Mouse (Mus musculus) liver, embryonic 16.5 days (tissue): ENCODE results near the gene A2ml1. TPM values are rescaled to one million over a fixed set of nuclear protein-coding genes. Genes with fewer than 3 reads are reported as not detected.
A peak's percentile ranks its signal among the peaks of the same experiment; 100 is the strongest.

Experiments used
- ATAC-seq: fragments of 200-750 bp; cut with Nextera tagmentation; 2 replicates; pipeline ENCODE4 v1.8.0; 2017; ENCODE audit warnings: low read depth, mild to moderate bottlenecking, moderate number of reproducible peaks, moderate library complexity
- H3K27ac ChIP-seq: fragments of 300-500 bp; sonication (generic); 2 replicates; pipeline ENCODE4 v1.5.1; 2014; ENCODE audit warnings: mild to moderate bottlenecking, low read length
- H3K27me3 ChIP-seq: fragments of 300-500 bp; sonication (generic); 2 replicates; pipeline ENCODE4 v1.6.1; 2014; ENCODE audit warnings: low read depth, low read length, mixed read lengths; ENCODE audit not compliant: control insufficient read depth, insufficient read depth
- H3K36me3 ChIP-seq: fragments of 300-500 bp; sonication (generic); 2 replicates; pipeline ENCODE4 v1.6.1; 2014; ENCODE audit warnings: mild to moderate bottlenecking; ENCODE audit not compliant: control insufficient read depth, insufficient read depth
- H3K4me1 ChIP-seq: fragments of 300-500 bp; sonication (generic); 2 replicates; pipeline ENCODE4 v1.6.1; 2014; ENCODE audit warnings: low read depth, low read length, mixed read lengths; ENCODE audit not compliant: control insufficient read depth
- H3K4me2 ChIP-seq: fragments of 300-500 bp; sonication (generic); 2 replicates; pipeline ENCODE4 v1.6.1; 2014; ENCODE audit warnings: low read depth, low read length, mixed read lengths
- H3K4me3 ChIP-seq: fragments of 300-500 bp; sonication (generic); 2 replicates; pipeline ENCODE4 v1.5.1; 2014; ENCODE audit warnings: low read depth, mild to moderate bottlenecking, low read length
- H3K9ac ChIP-seq: fragments of 300-500 bp; sonication (generic); 2 replicates; pipeline ENCODE4 v1.6.1; 2014; ENCODE audit warnings: low read depth, low read length
- H3K9me3 ChIP-seq: fragments of 300-500 bp; sonication (generic); replicated peaks from 2 replicates; pipeline ENCODE4 v1.6.1; 2016; ENCODE audit warnings: low read length; ENCODE audit not compliant: control insufficient read depth
- WGBS: fragments of 180-500 bp; shearing (Covaris S2); extraction: QIAGEN DNeasy Blood & Tissue Kit; methylation state at CpG from one replicate; pipeline ENCODE4 v1.1.7; 2014; ENCODE audit not compliant: insufficient replicate concordance; 5-methylcytosine and 5-hydroxymethylcytosine counted together
- polyA plus RNA-seq: library from polyadenylated mRNA; unstranded; fragments of >200 nt; fragmentation: Nextera tagmentation; extraction: Ambion mirVana; gene quantifications from 2 replicates; pipeline ENCODE4 v1.2.1, GENCODE M21; 2015

Gene A2ml1
- polyA plus RNA-seq, 1 experiment from 2014 or later: 49.7 TPM

GRCm38 (mm10) chr6:128577301-128577700 is 4.1 kb downstream of the A2ml1 start:
- H3K27ac ChIP-seq: no peak overlapping the region
- no peaks in the 10 kb centered on the region for H3K9me3 ChIP-seq
- H3K4me1 ChIP-seq: no peaks in the 10 kb centered on the region
- H3K36me3 ChIP-seq: no peaks in the 10 kb centered on the region
- H3K9ac ChIP-seq: no peak overlapping the region
- 65% methylated on average over 9 of the region's 9 CpGs for WGBS
- H3K4me2 ChIP-seq: no peak overlapping the region
- H3K4me3 ChIP-seq: no peak overlapping the region
- ATAC-seq: no peak
- no peaks in the 10 kb centered on the region for H3K27me3 ChIP-seq

GRCm38 (mm10) chr6:128566589-128566988 is 14.8 kb downstream of the A2ml1 start:
- no peaks in the 10 kb centered on the region for H3K27me3 ChIP-seq
- 75% methylated on average over 11 of the region's 11 CpGs for WGBS
- H3K4me1 ChIP-seq: no peaks in the 10 kb centered on the region
- ATAC-seq: no peak
- H3K27ac ChIP-seq: no peak overlapping the region
- H3K36me3 ChIP-seq: no peaks in the 10 kb centered on the region
- H3K9ac ChIP-seq: no peak overlapping the region
- no peak overlapping the region for H3K4me2 ChIP-seq
- H3K4me3 ChIP-seq: no peak overlapping the region
- no peaks in the 10 kb centered on the region for H3K9me3 ChIP-seq

- 27% methylated on average over 7 of the region's 7 CpGs for WGBS
- Histone ChIP-seq H3K4me2 (no peak overlapping the region), H3K27me3 (no peaks in the 10 kb centered on the region), H3K4me3 (no peak overlapping the region), H3K36me3 (no peaks in the 10 kb centered on the region), H3K27ac (no peak overlapping the region), H3K9me3 (no peaks in the 10 kb centered on the region), H3K9ac (no peak overlapping the region), H3K4me1 (no peaks in the 10 kb centered on the region; the same call in 1 of the 2 replicates)
- no peak for ATAC-seq
Observed at GRCm38 (mm10) chr6:128554049-128554448, 27.4 kb downstream of the A2ml1 start.

- Histone ChIP-seq H3K4me2 (no peak overlapping the region), H3K36me3 (no peaks in the 10 kb centered on the region), H3K27me3 (no peaks in the 10 kb centered on the region), H3K9ac (no peak overlapping the region), H3K4me3 (no peak overlapping the region), H3K27ac (no peak overlapping the region), H3K9me3 (no peaks in the 10 kb centered on the region), H3K4me1 (no peaks in the 10 kb centered on the region; the same call in 1 of the 2 replicates)
- ATAC-seq: peak; percentile 54; the same call in 1 of the 2 replicates
- 62% methylated on average over 15 of the region's 15 CpGs for WGBS
Observed at GRCm38 (mm10) chr6:128549463-128550452, 31.6 kb downstream of the A2ml1 start.

GRCm38 (mm10) chr6:128548532-128548931 is 32.9 kb downstream of the A2ml1 start:
- Histone ChIP-seq H3K9ac (no peak overlapping the region), H3K27ac (no peak overlapping the region), H3K4me3 (no peak overlapping the region), H3K36me3 (no peaks in the 10 kb centered on the region), H3K4me2 (no peak overlapping the region), H3K27me3 (no peaks in the 10 kb centered on the region), H3K9me3 (no peaks in the 10 kb centered on the region), H3K4me1 (no peaks in the 10 kb centered on the region; the same call in 1 of the 2 replicates)
- ATAC-seq: no peak
- WGBS: 68% methylated on average over 10 of the region's 10 CpGs

GRCm38 (mm10) chr6:128545402-128545801 is 36.0 kb downstream of the A2ml1 start:
- no peaks in the 10 kb centered on the region for H3K36me3 ChIP-seq
- WGBS: 44% methylated on average over 4 of the region's 4 CpGs

GRCm38 (mm10) chr6:128543226-128543625 is 38.2 kb downstream of the A2ml1 start:
- Histone ChIP-seq H3K9ac (no peak overlapping the region), H3K9me3 (no peaks in the 10 kb centered on the region), H3K27ac (no peak overlapping the region), H3K27me3 (no peaks in the 10 kb centered on the region), H3K4me2 (no peak overlapping the region; the same call in 1 of the 2 replicates), H3K36me3 (no peaks in the 10 kb centered on the region), H3K4me1 (no peaks in the 10 kb centered on the region), H3K4me3 (no peak overlapping the region)
- ATAC-seq: peak; percentile 41; the same call in 1 of the 2 replicates
- WGBS: 60% methylated on average over 13 of the region's 13 CpGs

More at GRCm38 (mm10) chr6:128545402-128545801, 36.0 kb downstream of the A2ml1 start:
- Histone ChIP-seq H3K27ac (no peak overlapping the region), H3K4me2 (no peak overlapping the region), H3K27me3 (no peaks in the 10 kb centered on the region), H3K9ac (no peak overlapping the region), H3K4me1 (no peaks in the 10 kb centered on the region; the same call in 1 of the 2 replicates), H3K9me3 (no peaks in the 10 kb centered on the region), H3K4me3 (no peak overlapping the region)
- ATAC-seq: no peak

- 0 out of 2 replicates have a peak, but pooled peaks have one; percentile 25 for ATAC-seq
- H3K4me1 ChIP-seq: no peaks in the 10 kb centered on the region; the same call in 1 of the 2 replicates
- H3K27ac ChIP-seq: peak overlapping the region; percentile 64
- 67% methylated on average over 2 of the region's 2 CpGs for WGBS
- H3K9me3 ChIP-seq: no peaks in the 10 kb centered on the region
- H3K36me3 ChIP-seq: no peaks in the 10 kb centered on the region
- H3K4me2 ChIP-seq: no peak overlapping the region
- H3K4me3 ChIP-seq: no peak overlapping the region
- H3K27me3 ChIP-seq: no peaks in the 10 kb centered on the region
- H3K9ac ChIP-seq: no peak overlapping the region
Observed at GRCm38 (mm10) chr6:128535250-128535649, 46.2 kb downstream of the A2ml1 start.

GRCm38 (mm10) chr6:128533296-128533695 is 48.1 kb downstream of the A2ml1 start:
- H3K9me3 ChIP-seq: no peaks in the 10 kb centered on the region
- peak; percentile 82 for ATAC-seq
- peak overlapping the region; percentile 75 for H3K27ac ChIP-seq
- no peak overlapping the region for H3K9ac ChIP-seq
- no peak overlapping the region for H3K4me2 ChIP-seq
- H3K4me3 ChIP-seq: no peak overlapping the region
- no peaks in the 10 kb centered on the region; the same call in 1 of the 2 replicates for H3K4me1 ChIP-seq
- no peaks in the 10 kb centered on the region for H3K27me3 ChIP-seq
- WGBS: 61% methylated on average over 6 of the region's 6 CpGs
- no peaks in the 10 kb centered on the region for H3K36me3 ChIP-seq
